Mouse (Mus musculus) embryonic facial prominence, embryonic 13.5 days (tissue): ENCODE measurements around the gene Kif2c. TPM values are rescaled to one million over a fixed set of nuclear protein-coding genes. Genes with fewer than 3 reads are reported as not detected.

Experiments used
- ATAC-seq: fragments of 200-750 bp; cut with Nextera tagmentation; 2 replicates; pipeline ENCODE4 v1.8.0; 2017; ENCODE audit warnings: low read depth; ENCODE audit not compliant: insufficient number of reproducible peaks, insufficient read depth, low FRiP score, low TSS enrichment
- H3K27ac ChIP-seq: fragments of 300-500 bp; sonication (generic); 2 replicates; pipeline ENCODE4 v1.5.1; 2015; ENCODE audit warnings: moderate library complexity, mild to moderate bottlenecking, inconsistent platforms
- H3K27me3 ChIP-seq: fragments of 300-500 bp; sonication (generic); 2 replicates; pipeline ENCODE4 v1.6.1; 2015; ENCODE audit warnings: mild to moderate bottlenecking, inconsistent platforms
- H3K36me3 ChIP-seq: fragments of 300-500 bp; sonication (generic); 2 replicates; pipeline ENCODE4 v1.6.1; 2015; ENCODE audit warnings: mild to moderate bottlenecking, inconsistent platforms
- H3K4me1 ChIP-seq: fragments of 300-500 bp; sonication (generic); 2 replicates; pipeline ENCODE4 v1.6.1; 2015; ENCODE audit warnings: inconsistent platforms
- H3K4me2 ChIP-seq: fragments of 300-500 bp; sonication (generic); 2 replicates; pipeline ENCODE4 v1.6.1; 2015; ENCODE audit warnings: moderate library complexity, mild to moderate bottlenecking, inconsistent platforms
- H3K4me3 ChIP-seq: fragments of 300-500 bp; sonication (generic); 2 replicates; pipeline ENCODE4 v1.5.1; 2015; ENCODE audit warnings: mild to moderate bottlenecking, inconsistent platforms
- H3K9ac ChIP-seq: fragments of 300-500 bp; sonication (generic); 2 replicates; pipeline ENCODE4 v1.6.1; 2015; ENCODE audit warnings: mild to moderate bottlenecking, inconsistent platforms
- H3K9me3 ChIP-seq: fragments of 300-500 bp; sonication (generic); 2 replicates; pipeline ENCODE4 v1.6.1; 2016; ENCODE audit warnings: inconsistent platforms
- WGBS: fragments of 180-500 bp; shearing (Covaris S2); methylation state at CpG from one replicate; pipeline ENCODE4 v1.1.7; 2015; ENCODE audit warnings: mixed read lengths; 5-methylcytosine and 5-hydroxymethylcytosine counted together
- polyA plus RNA-seq: library from polyadenylated mRNA; unstranded; fragments of >200 nt; fragmentation: Nextera tagmentation; extraction: Ambion mirVana; gene quantifications from 2 replicates; pipeline ENCODE4 v1.2.1, GENCODE M21; 2015

The Kif2c gene
- polyA plus RNA-seq: 63.4 and 73.4 TPM in 2 replicates

DNA sequence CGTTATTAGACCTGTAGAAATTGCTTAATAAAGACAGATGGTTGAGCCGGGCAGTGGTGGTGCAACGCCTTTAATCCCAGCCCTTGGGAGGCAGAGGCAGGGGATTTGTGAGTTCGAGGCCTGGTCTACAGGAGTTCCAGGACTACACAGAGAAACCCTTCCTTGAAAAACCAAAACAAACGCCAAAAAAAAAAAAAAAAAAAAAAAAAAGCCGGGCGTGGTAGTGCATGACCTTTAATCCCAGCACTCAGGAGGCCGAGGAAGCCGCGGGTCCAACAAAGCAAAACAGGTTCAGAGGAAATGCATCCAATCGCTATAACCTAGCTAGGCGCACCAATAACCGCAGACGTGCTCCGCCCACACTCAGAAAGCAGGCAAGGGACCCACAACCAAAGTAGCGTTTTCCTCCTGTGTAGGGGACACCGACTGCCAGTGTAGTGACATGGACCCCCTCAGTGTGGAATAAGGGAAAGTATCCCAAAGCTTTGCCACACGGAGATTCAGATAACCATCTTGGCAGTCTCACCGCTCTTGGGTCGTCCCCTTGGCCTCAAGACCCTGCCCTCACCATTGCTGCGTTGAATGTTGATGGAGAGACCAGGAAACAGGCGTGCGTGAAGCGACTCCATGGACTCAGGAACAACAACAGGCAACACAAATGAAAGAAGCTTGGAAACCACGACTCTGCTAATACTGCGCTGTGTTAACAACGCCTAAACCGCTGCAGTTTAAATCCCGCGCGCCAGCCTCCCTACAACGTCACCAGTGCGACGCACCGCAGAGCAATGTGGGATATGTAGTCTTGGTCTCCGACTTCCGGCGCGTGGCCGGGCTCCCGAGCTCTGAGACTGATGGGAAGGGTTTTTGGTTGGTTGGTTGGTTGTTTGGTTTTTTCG lies at the start of gene Kif2c:
Gene Kif2c, minus strand, starts transcription at position 777 of the 896 bp plus-strand sequence.
- Histone ChIP-seq H3K4me2 (peak within 1 kb of the TSS; percentile 89), H3K9ac (peak within 1 kb of the TSS; percentile 76), H3K27ac (peak within 1 kb of the TSS; percentile 81), H3K36me3 (peaks cover 29% of the 10 kb centered on the region), H3K27me3 (no peaks in the 10 kb centered on the region), H3K4me3 (peak within 1 kb of the TSS; percentile 73), H3K4me1 (peaks cover 12% of the 10 kb centered on the region), H3K9me3 (no peaks in the 10 kb centered on the region)
- peak; percentile 92 for ATAC-seq
- WGBS: under 1% methylated on average over 42 of the region's 42 CpGs

- Histone ChIP-seq H3K4me2 (no peak overlapping the region), H3K36me3 (no peaks in the 10 kb centered on the region), H3K9ac (no peak overlapping the region), H3K27me3 (no peaks in the 10 kb centered on the region), H3K4me1 (peaks cover 19% of the 10 kb centered on the region), H3K4me3 (no peak overlapping the region), H3K9me3 (no peaks in the 10 kb centered on the region), H3K27ac (no peak overlapping the region)
- 87% methylated on average over 2 of the region's 2 CpGs for WGBS
- ATAC-seq: no peak
Measured at GRCm38 (mm10) chr4:117231208-117231607, 48.8 kb upstream of the Kif2c start.

DNA sequence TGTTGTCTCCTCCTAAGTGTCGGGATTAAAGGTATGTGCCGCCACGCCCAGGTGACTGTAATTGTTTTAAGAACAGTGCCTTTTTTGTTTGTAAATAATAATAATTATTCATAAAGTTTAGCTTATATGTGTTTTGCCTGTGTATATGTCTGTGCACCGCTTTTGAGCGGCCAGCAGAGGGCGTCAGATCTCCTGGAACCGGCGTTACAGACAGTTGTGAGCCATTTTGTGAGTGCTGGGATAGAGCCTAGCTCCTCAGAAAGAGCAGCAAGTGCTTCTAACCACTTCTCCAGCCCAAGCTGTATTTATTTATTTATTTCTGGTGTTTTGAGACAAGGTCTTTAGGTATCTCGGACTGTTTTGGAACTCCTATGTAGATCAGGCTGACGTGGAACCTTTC lies 47.9 kb upstream of the Kif2c start:
- Histone ChIP-seq H3K27me3 (no peaks in the 10 kb centered on the region), H3K9ac (no peak overlapping the region), H3K27ac (no peak overlapping the region), H3K4me3 (no peak overlapping the region), H3K4me2 (no peak overlapping the region), H3K36me3 (no peaks in the 10 kb centered on the region), H3K9me3 (no peaks in the 10 kb centered on the region), H3K4me1 (peaks cover 10% of the 10 kb centered on the region)
- 46% methylated on average over 10 of the region's 10 CpGs for WGBS
- no peak for ATAC-seq

DNA sequence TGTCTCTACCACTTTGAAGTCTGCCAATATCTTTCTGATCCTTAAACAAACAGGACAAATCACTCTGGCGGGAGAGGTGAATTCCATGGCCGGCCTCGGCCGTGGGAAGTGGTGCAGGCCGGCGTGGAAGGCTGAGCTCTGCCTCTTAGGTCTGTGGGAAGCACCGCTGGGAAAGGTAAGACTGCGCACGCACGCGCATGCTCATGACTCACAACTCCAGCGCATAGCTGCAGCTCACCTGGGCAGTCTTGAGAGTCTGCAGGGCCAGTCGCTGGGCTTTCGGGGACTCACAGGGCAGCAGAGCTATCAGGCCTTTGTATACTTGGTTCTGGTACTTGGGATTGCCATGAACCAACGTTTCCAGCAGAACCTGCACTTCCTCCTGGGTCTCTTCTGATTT lies 47.2 kb upstream of the Kif2c start:
- Histone ChIP-seq H3K4me1 (0 out of 2 replicates have a peak, but pooled peaks cover 5% of the 10 kb centered on the region), H3K4me2 (no peak overlapping the region), H3K36me3 (no peaks in the 10 kb centered on the region), H3K9me3 (no peaks in the 10 kb centered on the region), H3K4me3 (no peak overlapping the region), H3K27ac (no peak overlapping the region), H3K27me3 (no peaks in the 10 kb centered on the region), H3K9ac (peak overlapping the region; percentile 3; the same call in 1 of the 2 replicates)
- no peak for ATAC-seq
- WGBS: 72% methylated on average over 15 of the region's 15 CpGs

DNA sequence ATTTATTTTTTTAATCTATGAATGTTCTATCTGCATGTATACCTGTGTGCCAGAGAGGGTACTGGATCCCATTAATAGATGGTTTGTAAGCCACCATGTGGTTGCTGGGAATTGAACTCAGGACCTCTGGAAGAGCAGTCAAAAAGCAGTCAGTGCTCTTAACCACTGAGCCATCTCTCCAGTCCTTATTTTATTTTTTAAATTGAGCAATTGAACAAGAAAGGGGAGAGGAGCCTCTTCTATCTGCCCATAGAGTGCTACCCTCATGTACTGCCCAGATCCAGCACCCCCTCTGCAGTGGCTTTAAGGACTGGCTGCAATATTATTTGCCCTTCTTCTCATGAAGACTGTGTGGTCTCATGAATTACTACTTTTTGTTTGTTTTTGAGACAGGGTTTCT lies 42.8 kb upstream of the Kif2c start:
- H3K9ac ChIP-seq: no peak overlapping the region
- no peak for ATAC-seq

DNA sequence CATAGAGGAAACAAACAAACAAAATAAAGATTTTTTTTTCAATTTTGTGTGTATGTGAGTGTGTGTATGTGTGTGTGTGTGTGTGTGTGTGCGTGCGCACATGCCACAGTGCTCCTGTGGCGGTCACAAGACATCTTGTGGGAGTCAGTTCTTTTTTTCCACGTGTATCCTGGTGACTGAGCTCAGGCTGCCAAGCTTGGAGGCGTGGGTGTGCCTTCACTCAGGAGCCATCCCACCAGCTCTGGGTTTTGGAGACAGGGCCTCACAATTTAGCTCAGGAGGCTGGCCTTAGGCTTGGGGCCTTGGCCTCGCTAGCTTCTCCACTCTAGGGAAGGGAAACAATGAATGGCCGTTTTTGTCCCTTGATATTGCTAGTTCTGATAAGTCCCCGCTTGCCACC lies 41.7 kb upstream of the Kif2c start:
- WGBS: 74% methylated on average over 8 of the region's 8 CpGs
- no peak for ATAC-seq

More for the DNA sequence above, 42.8 kb upstream of the Kif2c start:
- no peak overlapping the region for H3K4me3 ChIP-seq
- H3K27me3 ChIP-seq: no peaks in the 10 kb centered on the region
- H3K4me2 ChIP-seq: no peak overlapping the region
- H3K36me3 ChIP-seq: no peaks in the 10 kb centered on the region
- no peaks in the 10 kb centered on the region for H3K4me1 ChIP-seq
- H3K27ac ChIP-seq: no peak overlapping the region
- H3K9me3 ChIP-seq: no peaks in the 10 kb centered on the region

DNA sequence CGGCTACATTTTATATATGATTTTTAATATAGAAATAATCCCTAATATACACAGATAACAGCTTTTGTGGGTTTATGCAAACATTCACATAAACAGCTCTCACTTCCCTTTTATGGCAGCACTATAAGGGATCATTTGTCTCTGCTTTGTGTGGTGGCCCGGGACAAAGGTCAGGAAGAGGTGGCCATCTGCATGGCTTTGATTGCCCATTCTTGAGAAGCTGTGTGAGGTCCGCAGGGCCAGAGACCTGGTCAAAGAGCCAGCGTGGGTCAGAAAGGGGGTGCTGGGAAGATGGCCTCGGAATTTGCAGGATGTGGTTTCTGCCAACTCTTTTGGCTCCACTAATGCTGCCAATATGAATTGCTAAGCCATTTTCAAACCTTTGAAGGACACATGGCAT lies 40.6 kb upstream of the Kif2c start:
- no peak overlapping the region for H3K4me2 ChIP-seq
- no peaks in the 10 kb centered on the region for H3K36me3 ChIP-seq
- H3K27me3 ChIP-seq: no peaks in the 10 kb centered on the region
- 0 out of 2 replicates have a peak, but pooled peaks cover 6% of the 10 kb centered on the region for H3K4me1 ChIP-seq
- no peak overlapping the region for H3K4me3 ChIP-seq
- no peak overlapping the region for H3K27ac ChIP-seq
- WGBS: 41% methylated on average over 5 of the region's 5 CpGs
- H3K9me3 ChIP-seq: no peaks in the 10 kb centered on the region
- no peak overlapping the region for H3K9ac ChIP-seq
- no peak for ATAC-seq

More for the DNA sequence above, 41.7 kb upstream of the Kif2c start:
- Histone ChIP-seq H3K4me1 (no peaks in the 10 kb centered on the region), H3K4me3 (no peak overlapping the region), H3K27me3 (no peaks in the 10 kb centered on the region), H3K36me3 (no peaks in the 10 kb centered on the region), H3K9ac (no peak overlapping the region), H3K27ac (no peak overlapping the region), H3K9me3 (no peaks in the 10 kb centered on the region), H3K4me2 (no peak overlapping the region)

- no peaks in the 10 kb centered on the region for H3K9me3 ChIP-seq
- H3K4me2 ChIP-seq: no peak overlapping the region
- 0 out of 2 replicates have a peak, but pooled peaks cover 10% of the 10 kb centered on the region for H3K4me1 ChIP-seq
- no peak for ATAC-seq
- no peak overlapping the region for H3K9ac ChIP-seq
- WGBS: 82% methylated on average over 9 of the region's 9 CpGs
- no peaks in the 10 kb centered on the region for H3K27me3 ChIP-seq
- H3K36me3 ChIP-seq: no peaks in the 10 kb centered on the region
- H3K27ac ChIP-seq: no peak overlapping the region
- H3K4me3 ChIP-seq: no peak overlapping the region
Measured at GRCm38 (mm10) chr4:117221836-117222235, 39.4 kb upstream of the Kif2c start.

- no peak overlapping the region for H3K4me3 ChIP-seq
- 74% methylated on average over 9 of the region's 9 CpGs for WGBS
- ATAC-seq: no peak
- H3K27me3 ChIP-seq: no peaks in the 10 kb centered on the region
- no peak overlapping the region for H3K27ac ChIP-seq
- no peaks in the 10 kb centered on the region for H3K36me3 ChIP-seq
- H3K4me1 ChIP-seq: 0 out of 2 replicates have a peak, but pooled peaks cover 10% of the 10 kb centered on the region
- H3K9me3 ChIP-seq: no peaks in the 10 kb centered on the region
- H3K4me2 ChIP-seq: no peak overlapping the region
- H3K9ac ChIP-seq: no peak overlapping the region
Measured at GRCm38 (mm10) chr4:117220741-117221515, 38.5 kb upstream of the Kif2c start.

GRCm38 (mm10) chr4:117218517-117219219 lies 36.2 kb upstream of the Kif2c start:
- WGBS: 33% methylated on average over 10 of the region's 10 CpGs
- ATAC-seq: no peak
- H3K9me3 ChIP-seq: no peaks in the 10 kb centered on the region
- H3K4me3 ChIP-seq: no peak overlapping the region
- no peak overlapping the region for H3K4me2 ChIP-seq
- H3K4me1 ChIP-seq: 0 out of 2 replicates have a peak, but pooled peaks cover 10% of the 10 kb centered on the region
- no peaks in the 10 kb centered on the region for H3K36me3 ChIP-seq
- H3K9ac ChIP-seq: no peak overlapping the region
- peak overlapping the region; percentile 39; the same call in 1 of the 2 replicates for H3K27ac ChIP-seq
- H3K27me3 ChIP-seq: no peaks in the 10 kb centered on the region

DNA sequence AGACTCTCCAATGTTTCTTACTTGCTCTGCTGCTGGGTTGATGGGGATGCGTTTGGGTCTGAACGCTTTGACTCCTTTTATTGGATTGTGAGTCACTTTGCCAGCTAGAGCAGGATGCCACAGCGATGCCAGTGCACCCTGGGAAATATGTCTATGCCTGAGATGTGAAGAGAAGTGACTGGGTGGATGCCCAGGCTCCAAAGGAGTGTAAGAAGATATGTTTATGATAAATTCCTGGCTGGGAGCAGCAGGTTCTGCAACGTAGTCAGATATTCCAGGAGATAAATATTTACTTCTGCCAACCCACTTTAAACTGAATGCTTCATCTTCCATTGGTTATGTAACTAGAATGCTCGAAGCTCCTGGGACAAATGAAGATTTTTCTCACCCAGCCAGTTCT lies 34.6 kb upstream of the Kif2c start:
- no peak for ATAC-seq
- H3K9ac ChIP-seq: no peak overlapping the region
- no peaks in the 10 kb centered on the region for H3K27me3 ChIP-seq
- H3K4me1 ChIP-seq: 0 out of 2 replicates have a peak, but pooled peaks cover 10% of the 10 kb centered on the region
- H3K36me3 ChIP-seq: no peaks in the 10 kb centered on the region
- H3K27ac ChIP-seq: 0 out of 2 replicates have a peak overlapping the region, but pooled peaks have one; percentile 33
- 70% methylated on average over 5 of the region's 5 CpGs for WGBS
- H3K4me2 ChIP-seq: no peak overlapping the region
- no peaks in the 10 kb centered on the region for H3K9me3 ChIP-seq
- H3K4me3 ChIP-seq: no peak overlapping the region
